Mouse (Mus musculus) lung, embryonic 15.5 days (tissue): ENCODE results near the gene Gpr173. TPM values are rescaled to one million over a fixed set of nuclear protein-coding genes. Genes with fewer than 3 reads are reported as not detected.

Source experiments
- ATAC-seq: fragments of 200-750 bp; cut with Nextera tagmentation; 2 replicates; pipeline ENCODE4 v1.8.0; 2017; ENCODE audit warnings: moderate number of reproducible peaks, borderline replicate concordance; ENCODE audit not compliant: low FRiP score, low TSS enrichment; ENCODE audit errors: extremely low read depth
- H3K27ac ChIP-seq: fragments of 300-500 bp; sonication (generic); 2 replicates; pipeline ENCODE4 v1.5.1; 2015; ENCODE audit warnings: moderate library complexity, mild to moderate bottlenecking, inconsistent platforms
- H3K27me3 ChIP-seq: fragments of 300-500 bp; sonication (generic); 2 replicates; pipeline ENCODE4 v1.6.1; 2015; ENCODE audit warnings: inconsistent platforms
- H3K36me3 ChIP-seq: fragments of 300-500 bp; sonication (generic); 2 replicates; pipeline ENCODE4 v1.6.1; 2015; ENCODE audit warnings: inconsistent platforms
- H3K4me1 ChIP-seq: fragments of 300-500 bp; sonication (generic); 2 replicates; pipeline ENCODE4 v1.6.1; 2015; ENCODE audit warnings: inconsistent platforms
- H3K4me2 ChIP-seq: fragments of 300-500 bp; sonication (generic); 2 replicates; pipeline ENCODE4 v1.6.1; 2015; ENCODE audit warnings: inconsistent platforms, mild to moderate bottlenecking, moderate library complexity
- H3K4me3 ChIP-seq: fragments of 300-500 bp; sonication (generic); 2 replicates; pipeline ENCODE4 v1.5.1; 2015; ENCODE audit warnings: mild to moderate bottlenecking, inconsistent platforms
- H3K9ac ChIP-seq: fragments of 300-500 bp; sonication (generic); 2 replicates; pipeline ENCODE4 v1.6.1; 2015; ENCODE audit warnings: inconsistent platforms
- H3K9me3 ChIP-seq: fragments of 300-500 bp; sonication (generic); 2 replicates; pipeline ENCODE4 v1.6.1; 2016; ENCODE audit warnings: inconsistent platforms
- WGBS: fragments of 180-500 bp; shearing (Covaris S2); methylation state at CpG from one replicate; pipeline ENCODE4 v1.1.7; 2015; 5-methylcytosine and 5-hydroxymethylcytosine counted together
- polyA plus RNA-seq: library from polyadenylated mRNA; unstranded; fragments of >200 nt; fragmentation: Nextera tagmentation; extraction: Ambion mirVana; gene quantifications from 2 replicates; pipeline ENCODE4 v1.2.1, GENCODE M21; 2015

Gpr173 gene
- 3.1 and 3.3 TPM in 2 replicates for polyA plus RNA-seq

DNA sequence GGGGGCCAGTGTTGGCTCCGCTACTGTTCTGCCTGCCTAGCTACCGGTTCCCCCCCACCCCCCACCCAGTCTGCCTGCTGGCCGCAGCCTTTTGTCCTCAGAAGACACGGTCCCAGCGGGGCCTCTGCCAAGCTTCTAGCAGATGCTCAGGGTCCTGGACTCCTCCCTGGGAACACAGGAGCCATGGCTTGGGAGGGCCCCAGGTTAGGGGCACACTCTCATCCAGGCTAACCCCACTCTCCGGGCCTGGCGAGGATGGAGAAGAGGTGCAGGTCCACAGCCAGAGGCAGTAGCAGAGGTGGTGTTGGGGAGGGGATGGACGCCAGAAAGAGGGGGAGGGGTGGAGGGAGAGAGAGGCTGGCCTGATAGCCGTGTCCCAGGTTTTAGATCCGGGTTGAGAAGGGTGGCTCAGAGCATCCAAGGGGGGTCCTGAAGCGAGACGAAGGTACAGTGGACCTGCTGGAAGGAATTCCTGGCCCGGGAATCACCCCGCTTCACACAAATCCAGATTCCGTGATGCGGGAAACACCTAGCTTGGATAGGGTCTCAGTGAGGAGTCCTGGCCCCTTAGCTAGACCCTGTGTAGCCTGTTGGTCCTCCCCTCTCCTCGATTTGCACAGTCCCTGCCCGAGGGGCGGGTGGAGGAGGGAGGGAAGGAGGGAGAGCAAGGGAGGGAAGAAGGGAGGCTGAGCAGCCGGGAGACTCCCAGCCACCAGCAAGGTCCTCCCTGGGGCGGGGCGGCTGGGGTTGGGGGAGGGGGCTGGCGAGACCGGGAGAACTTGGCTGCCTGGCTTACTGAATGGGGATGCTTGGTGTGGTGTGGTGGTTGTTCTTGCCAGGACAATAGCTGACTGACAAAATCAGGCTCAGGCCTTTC lies at the start of gene Gpr173:
Gene Gpr173 (minus strand): TSS at position 308 of the 877 bp plus-strand sequence.
- WGBS: 18% methylated on average over 21 of the region's 24 CpGs
- H3K36me3 ChIP-seq: no peaks in the 10 kb centered on the region
- H3K4me2 ChIP-seq: peak within 1 kb of the TSS; percentile 62
- H3K9ac ChIP-seq: peak within 1 kb of the TSS; percentile 46
- H3K4me1 ChIP-seq: no peaks in the 10 kb centered on the region; the same call in 1 of the 2 replicates
- H3K27me3 ChIP-seq: peaks cover 41% of the 10 kb centered on the region
- peak within 1 kb of the TSS; percentile 52 for H3K4me3 ChIP-seq
- ATAC-seq: peak; percentile 99
- no peak within 1 kb of the TSS for H3K27ac ChIP-seq
- H3K9me3 ChIP-seq: no peaks in the 10 kb centered on the region

- no peak overlapping the region for H3K9ac ChIP-seq
- H3K27me3 ChIP-seq: peaks cover 17% of the 10 kb centered on the region
- ATAC-seq: no peak
- H3K4me2 ChIP-seq: no peak overlapping the region
- no peaks in the 10 kb centered on the region for H3K9me3 ChIP-seq
- H3K4me1 ChIP-seq: no peaks in the 10 kb centered on the region
- no peaks in the 10 kb centered on the region for H3K36me3 ChIP-seq
- whole genome bisulfite sequencing: 87% methylated on average over 1 of the region's 1 CpGs
- no peak overlapping the region for H3K4me3 ChIP-seq
- H3K27ac ChIP-seq: no peak overlapping the region
These were observed 34.7 kb upstream of the Gpr173 start for GRCm38 (mm10) chrX:152403251-152403650.

- Histone ChIP-seq H3K4me1 (no peaks in the 10 kb centered on the region), H3K9me3 (no peaks in the 10 kb centered on the region), H3K9ac (no peak overlapping the region), H3K36me3 (no peaks in the 10 kb centered on the region), H3K27me3 (peaks cover 14% of the 10 kb centered on the region), H3K4me3 (no peak overlapping the region), H3K4me2 (no peak overlapping the region), H3K27ac (no peak overlapping the region)
- WGBS: 56% methylated on average over 2 of the region's 2 CpGs
- ATAC-seq: no peak
These were observed 31.6 kb upstream of the Gpr173 start for GRCm38 (mm10) chrX:152400096-152400495.

- H3K27me3 ChIP-seq: peaks cover 41% of the 10 kb centered on the region
- no peak overlapping the region for H3K27ac ChIP-seq
- H3K4me1 ChIP-seq: no peaks in the 10 kb centered on the region; the same call in 1 of the 2 replicates
- H3K4me3 ChIP-seq: peak overlapping the region; percentile 52
- H3K9ac ChIP-seq: peak overlapping the region; percentile 46
- 29% methylated on average over 2 of the region's 4 CpGs for WGBS
- no peak for ATAC-seq
- H3K36me3 ChIP-seq: no peaks in the 10 kb centered on the region
- H3K9me3 ChIP-seq: no peaks in the 10 kb centered on the region
- peak overlapping the region; percentile 62 for H3K4me2 ChIP-seq
These were observed 479 bp downstream of the Gpr173 start for GRCm38 (mm10) chrX:152368054-152368396.

GRCm38 (mm10) chrX:152366418-152366817 lies 2.1 kb downstream of the Gpr173 start:
- Histone ChIP-seq H3K27me3 (peaks cover 45% of the 10 kb centered on the region), H3K4me2 (no peak overlapping the region), H3K4me3 (no peak overlapping the region), H3K4me1 (no peaks in the 10 kb centered on the region; the same call in 1 of the 2 replicates), H3K36me3 (no peaks in the 10 kb centered on the region), H3K27ac (no peak overlapping the region), H3K9me3 (no peaks in the 10 kb centered on the region), H3K9ac (no peak overlapping the region)
- no peak for ATAC-seq
- 84% methylated on average over 2 of the region's 2 CpGs for WGBS

GRCm38 (mm10) chrX:152352553-152353153 lies 15.9 kb downstream of the Gpr173 start:
- H3K27ac ChIP-seq: no peak overlapping the region
- H3K9ac ChIP-seq: no peak overlapping the region
- peaks cover 21% of the 10 kb centered on the region; the same call in 1 of the 2 replicates for H3K27me3 ChIP-seq
- no peak overlapping the region for H3K4me3 ChIP-seq
- H3K36me3 ChIP-seq: no peaks in the 10 kb centered on the region
- H3K4me1 ChIP-seq: no peaks in the 10 kb centered on the region
- no peak overlapping the region for H3K4me2 ChIP-seq
- WGBS: 15% methylated on average over 5 of the region's 5 CpGs
- H3K9me3 ChIP-seq: no peaks in the 10 kb centered on the region
- ATAC-seq: no peak

DNA sequence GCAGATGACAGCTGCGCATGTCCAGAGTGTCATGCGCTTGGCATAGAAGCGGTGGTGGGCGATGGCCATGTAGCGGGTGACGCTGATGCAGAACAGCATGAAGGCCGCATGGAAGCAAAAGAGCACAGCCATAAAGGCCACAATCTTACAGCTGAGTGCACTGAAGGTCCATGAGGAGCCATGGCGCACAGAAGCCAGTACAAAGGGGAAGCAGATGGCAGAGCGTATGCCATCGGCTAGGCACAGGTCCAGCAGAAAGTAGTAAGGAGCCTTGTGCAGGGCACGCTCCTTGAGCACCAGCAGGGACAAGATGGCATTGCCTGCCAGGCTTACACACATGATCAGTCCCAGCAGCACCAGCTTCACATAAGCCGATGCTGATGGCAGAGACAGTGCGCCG lies 21.5 kb downstream of the Gpr173 start:
- H3K27me3 ChIP-seq: peaks cover 51% of the 10 kb centered on the region
- H3K4me2 ChIP-seq: no peak overlapping the region
- H3K27ac ChIP-seq: no peak overlapping the region
- H3K9me3 ChIP-seq: no peaks in the 10 kb centered on the region
- H3K4me3 ChIP-seq: no peak overlapping the region
- H3K9ac ChIP-seq: no peak overlapping the region
- no peak for ATAC-seq
- 95% methylated on average over 14 of the region's 14 CpGs for WGBS
- no peaks in the 10 kb centered on the region for H3K36me3 ChIP-seq
- H3K4me1 ChIP-seq: no peaks in the 10 kb centered on the region

DNA sequence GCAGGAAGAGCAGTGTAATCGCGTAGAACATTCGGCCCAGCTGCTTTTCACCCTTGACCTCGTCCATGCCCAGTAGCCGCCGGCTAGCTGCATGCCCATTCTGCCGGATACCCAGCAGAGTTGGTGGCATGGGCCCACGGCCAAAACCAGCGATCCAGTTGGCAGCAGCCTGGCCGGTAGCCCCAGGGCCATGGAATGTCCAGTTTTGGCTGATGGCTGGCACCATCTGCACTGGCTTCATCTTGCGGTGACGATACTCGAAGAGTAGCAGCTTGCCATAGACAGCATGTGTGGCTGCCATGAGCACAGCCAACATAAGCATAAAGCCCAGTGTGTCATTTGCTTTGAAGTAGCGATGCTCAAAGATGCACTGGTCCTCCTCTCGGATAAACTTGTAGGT lies 21.9 kb downstream of the Gpr173 start:
- WGBS: 84% methylated on average over 15 of the region's 15 CpGs
- H3K27ac ChIP-seq: no peak overlapping the region
- peaks cover 55% of the 10 kb centered on the region for H3K27me3 ChIP-seq
- H3K9ac ChIP-seq: no peak overlapping the region
- H3K4me2 ChIP-seq: no peak overlapping the region
- H3K4me3 ChIP-seq: no peak overlapping the region
- H3K36me3 ChIP-seq: no peaks in the 10 kb centered on the region
- ATAC-seq: no peak
- H3K9me3 ChIP-seq: no peaks in the 10 kb centered on the region
- no peaks in the 10 kb centered on the region for H3K4me1 ChIP-seq

DNA sequence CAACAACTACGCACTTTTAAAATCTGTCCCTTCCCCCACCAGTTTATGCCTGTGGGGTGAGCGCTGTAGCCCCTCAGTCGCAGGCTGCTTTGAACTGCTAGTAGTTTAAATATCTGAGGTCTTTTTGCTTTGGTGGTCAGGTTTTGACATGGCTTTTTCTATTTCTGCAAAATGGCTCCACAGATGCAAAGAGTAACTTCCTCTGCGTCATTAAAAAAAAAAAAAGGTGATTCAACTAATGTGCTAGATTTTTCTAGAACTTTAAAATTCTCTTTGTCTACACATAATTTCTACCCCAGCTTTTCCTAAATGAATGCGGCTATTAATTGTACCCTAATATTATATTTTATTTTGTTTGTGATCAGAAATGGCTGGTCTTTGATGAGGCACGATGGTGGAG lies 25.6 kb downstream of the Gpr173 start:
- H3K27me3 ChIP-seq: peaks cover 62% of the 10 kb centered on the region
- WGBS: 26% methylated on average over 6 of the region's 6 CpGs
- H3K9me3 ChIP-seq: no peaks in the 10 kb centered on the region
- H3K27ac ChIP-seq: peak overlapping the region; percentile 88
- H3K9ac ChIP-seq: 0 out of 2 replicates have a peak overlapping the region, but pooled peaks have one; percentile 16
- peak overlapping the region; percentile 50 for H3K4me2 ChIP-seq
- H3K4me1 ChIP-seq: peaks cover 6% of the 10 kb centered on the region; the same call in 1 of the 2 replicates
- peak overlapping the region; percentile 62 for H3K4me3 ChIP-seq
- 0 out of 2 replicates have a peak, but pooled peaks cover 6% of the 10 kb centered on the region for H3K36me3 ChIP-seq
- ATAC-seq: no peak

GRCm38 (mm10) chrX:152342358-152342901 lies 26.1 kb downstream of the Gpr173 start, which contains the start of gene Tspyl2:
Gene Tspyl2 (minus strand): TSS chrX:152342425.
- Histone ChIP-seq H3K9me3 (no peaks in the 10 kb centered on the region), H3K27me3 (peaks cover 58% of the 10 kb centered on the region), H3K27ac (peak within 1 kb of the TSS; percentile 88), H3K36me3 (0 out of 2 replicates have a peak, but pooled peaks cover 6% of the 10 kb centered on the region), H3K9ac (peak within 1 kb of the TSS; percentile 52), H3K4me3 (peak within 1 kb of the TSS; percentile 62), H3K4me1 (peaks cover 6% of the 10 kb centered on the region; the same call in 1 of the 2 replicates), H3K4me2 (peak within 1 kb of the TSS; percentile 50)
- WGBS: 12% methylated on average over 24 of the region's 27 CpGs
- ATAC-seq: peak; percentile 98

DNA sequence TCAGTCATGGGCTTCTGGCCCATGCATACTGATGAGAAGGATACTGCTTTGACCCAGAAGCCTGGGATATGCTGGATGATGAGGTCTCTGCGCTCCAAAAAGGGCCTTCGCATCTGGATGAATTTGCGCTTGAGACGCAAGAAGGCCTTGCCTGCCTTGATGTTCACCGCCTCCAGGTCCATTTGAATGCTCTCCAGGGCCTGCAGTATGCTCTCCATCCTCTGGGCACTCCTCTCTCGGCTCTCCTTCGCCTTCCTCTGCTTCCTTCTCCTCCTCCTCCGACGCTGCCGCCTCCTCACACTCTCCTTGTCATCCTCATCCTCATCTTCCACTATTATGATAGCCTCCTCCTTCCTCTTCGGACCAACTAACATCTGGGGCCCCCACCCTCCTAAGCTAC lies 27.0 kb downstream of the Gpr173 start:
- ATAC-seq: no peak
- 28% methylated on average over 11 of the region's 11 CpGs for WGBS

More for the DNA sequence above, 27.0 kb downstream of the Gpr173 start:
- peaks cover 59% of the 10 kb centered on the region for H3K27me3 ChIP-seq
- H3K4me3 ChIP-seq: peak overlapping the region; percentile 62
- H3K9ac ChIP-seq: peak overlapping the region; percentile 52
- H3K27ac ChIP-seq: peak overlapping the region; percentile 88
- peak overlapping the region; percentile 50 for H3K4me2 ChIP-seq
- no peaks in the 10 kb centered on the region for H3K9me3 ChIP-seq
- 0 out of 2 replicates have a peak, but pooled peaks cover 6% of the 10 kb centered on the region for H3K36me3 ChIP-seq
- H3K4me1 ChIP-seq: peaks cover 6% of the 10 kb centered on the region; the same call in 1 of the 2 replicates
